Mouse (Mus musculus) bone marrow, adult 2 months (tissue): ENCODE data around the gene Lrrc15.

Source experiments
- CTCF ChIP-seq: fragments of 200-500 bp; IDR thresholded peaks from 2 replicates; pipeline ENCODE4 v1.5.1; 2011; ENCODE audit warnings: low read length, control low read depth; ENCODE audit not compliant: control insufficient read depth, insufficient read depth
- POLR2A ChIP-seq: fragments of 200-500 bp; IDR thresholded peaks from 2 replicates; pipeline ENCODE4 v1.6.1; 2011; ENCODE audit warnings: low read depth, mild to moderate bottlenecking, control low read depth, low read length, borderline replicate concordance; ENCODE audit not compliant: control insufficient read depth

GRCm38 (mm10) chr16:30265611-30266010 lies 17.4 kb downstream of the Lrrc15 start:
- TF ChIP-seq CTCF (no peak), POLR2A (no peak)
